Mouse (Mus musculus): Measurements from ENCODE around the gene Gm20388. TPM values are rescaled to one million over a fixed set of nuclear protein-coding genes. Genes with fewer than 3 reads are reported as not detected.

Gene Gm20388
- polyA plus RNA-seq, 1 experiment from 2014 or later, result not detected

GRCm38 (mm10) chr8:122088631-122089030 lies 2178.0 kb downstream of the Gm20388 start:
- WGBS, result 92% methylated on average over 16 of the region's 16 CpGs
- no peaks in the 10 kb centered on the region for H3K9me3 ChIP-seq (ENCODE audit: control insufficient read depth, low read length)
- ATAC-seq (ENCODE audit: insufficient number of reproducible peaks, low FRiP score, low TSS enrichment, low read depth) (no peak), DNase-seq (ENCODE audit: low spot score) (no peak)
- no peak overlapping the region for H3K27ac ChIP-seq (replicated peaks; ENCODE audit: low read depth, low read length)
- no peak overlapping the region for H3K9ac ChIP-seq (ENCODE audit: low read length)
- no peaks in the 10 kb centered on the region for H3K27me3 ChIP-seq (ENCODE audit: control insufficient read depth, insufficient read depth, low read length)
- H3K4me1 ChIP-seq (ENCODE audit: control insufficient read depth, insufficient read depth, low read length), result no peaks in the 10 kb centered on the region
- no peaks in the 10 kb centered on the region for H3K36me3 ChIP-seq (ENCODE audit: control insufficient read depth, insufficient read depth, low read length)
- H3K4me2 ChIP-seq (ENCODE audit: low read depth, severe bottlenecking), result no peak overlapping the region
- H3K4me3 ChIP-seq (ENCODE audit: low read depth, low read length), result no peak overlapping the region

- DNase-seq (ENCODE audit: low spot score), result no peak
- no peak overlapping the region for H3K27ac ChIP-seq (replicated peaks; ENCODE audit: low read depth, low read length)
These were observed 2178.6 kb downstream of the Gm20388 start for GRCm38 (mm10) chr8:122089186-122089700.

GRCm38 (mm10) chr8:122092476-122092875 lies 2181.8 kb downstream of the Gm20388 start:
- Histone ChIP-seq H3K4me3 (ENCODE audit: low read depth, low read length) (no peak overlapping the region), H3K4me1 (ENCODE audit: control insufficient read depth, insufficient read depth, low read length) (no peaks in the 10 kb centered on the region), H3K27me3 (ENCODE audit: control insufficient read depth, insufficient read depth, low read length) (no peaks in the 10 kb centered on the region), H3K36me3 (ENCODE audit: control insufficient read depth, insufficient read depth, low read length) (no peaks in the 10 kb centered on the region), H3K27ac (replicated peaks; ENCODE audit: low read depth, low read length) (no peak overlapping the region), H3K4me2 (ENCODE audit: low read depth, severe bottlenecking) (no peak overlapping the region), H3K9ac (ENCODE audit: low read length) (no peak overlapping the region), H3K9me3 (ENCODE audit: control insufficient read depth, low read length) (no peaks in the 10 kb centered on the region)
- no peak for ATAC-seq (ENCODE audit: insufficient number of reproducible peaks, low FRiP score, low TSS enrichment, low read depth)
- no peak for DNase-seq (ENCODE audit: low spot score)
- 84% methylated on average over 5 of the region's 5 CpGs for WGBS

More at GRCm38 (mm10) chr8:122089186-122089700, 2178.6 kb downstream of the Gm20388 start:
- WGBS, result 93% methylated on average over 7 of the region's 7 CpGs
- no peak overlapping the region for H3K4me2 ChIP-seq (ENCODE audit: low read depth, severe bottlenecking)
- ATAC-seq (ENCODE audit: insufficient number of reproducible peaks, low FRiP score, low TSS enrichment, low read depth), result no peak
- no peak overlapping the region for H3K4me3 ChIP-seq (ENCODE audit: low read depth, low read length)
- H3K9ac ChIP-seq (ENCODE audit: low read length), result no peak overlapping the region
- H3K9me3 ChIP-seq (ENCODE audit: control insufficient read depth, low read length), result no peaks in the 10 kb centered on the region
- H3K27me3 ChIP-seq (ENCODE audit: control insufficient read depth, insufficient read depth, low read length), result no peaks in the 10 kb centered on the region
- H3K36me3 ChIP-seq (ENCODE audit: control insufficient read depth, insufficient read depth, low read length), result no peaks in the 10 kb centered on the region
- no peaks in the 10 kb centered on the region for H3K4me1 ChIP-seq (ENCODE audit: control insufficient read depth, insufficient read depth, low read length)

- H3K4me1 ChIP-seq (ENCODE audit: control insufficient read depth, insufficient read depth, low read length), result peaks cover 7% of the 10 kb centered on the region
- no peaks in the 10 kb centered on the region for H3K9me3 ChIP-seq (ENCODE audit: control insufficient read depth, low read length)
- no peak overlapping the region for H3K4me3 ChIP-seq (ENCODE audit: low read depth, low read length)
- 91% methylated on average over 3 of the region's 3 CpGs for WGBS
- H3K4me2 ChIP-seq (ENCODE audit: low read depth, severe bottlenecking), result no peak overlapping the region
- DNase-seq (ENCODE audit: low spot score) (no peak), ATAC-seq (ENCODE audit: insufficient number of reproducible peaks, low FRiP score, low TSS enrichment, low read depth) (no peak)
- H3K9ac ChIP-seq (ENCODE audit: low read length), result no peak overlapping the region
- no peaks in the 10 kb centered on the region for H3K27me3 ChIP-seq (ENCODE audit: control insufficient read depth, insufficient read depth, low read length)
- H3K27ac ChIP-seq (replicated peaks; ENCODE audit: low read depth, low read length), result no peak overlapping the region
- H3K36me3 ChIP-seq (ENCODE audit: control insufficient read depth, insufficient read depth, low read length), result no peaks in the 10 kb centered on the region
These were observed 2188.1 kb downstream of the Gm20388 start for GRCm38 (mm10) chr8:122098766-122099165.

GRCm38 (mm10) chr8:122099711-122100220 lies 2189.1 kb downstream of the Gm20388 start:
- no peak for DNase-seq (ENCODE audit: low spot score)

GRCm38 (mm10) chr8:122101816-122102215 lies 2191.2 kb downstream of the Gm20388 start:
- no peaks in the 10 kb centered on the region for H3K27me3 ChIP-seq (ENCODE audit: control insufficient read depth, insufficient read depth, low read length)
- no peak overlapping the region for H3K4me3 ChIP-seq (ENCODE audit: low read depth, low read length)
- DNase-seq (ENCODE audit: low spot score) (no peak), ATAC-seq (ENCODE audit: insufficient number of reproducible peaks, low FRiP score, low TSS enrichment, low read depth) (no peak)
- H3K9me3 ChIP-seq (ENCODE audit: control insufficient read depth, low read length), result no peaks in the 10 kb centered on the region
- no peak overlapping the region for H3K9ac ChIP-seq (ENCODE audit: low read length)
- H3K36me3 ChIP-seq (ENCODE audit: control insufficient read depth, insufficient read depth, low read length), result no peaks in the 10 kb centered on the region
- no peak overlapping the region for H3K4me2 ChIP-seq (ENCODE audit: low read depth, severe bottlenecking)
- H3K27ac ChIP-seq (replicated peaks; ENCODE audit: low read depth, low read length), result no peak overlapping the region
- H3K4me1 ChIP-seq (ENCODE audit: control insufficient read depth, insufficient read depth, low read length), result peaks cover 10% of the 10 kb centered on the region
- 81% methylated on average over 5 of the region's 5 CpGs for WGBS

More at GRCm38 (mm10) chr8:122099711-122100220, 2189.1 kb downstream of the Gm20388 start:
- H3K9me3 ChIP-seq (ENCODE audit: control insufficient read depth, low read length), result no peaks in the 10 kb centered on the region
- no peak overlapping the region for H3K27ac ChIP-seq (replicated peaks; ENCODE audit: low read depth, low read length)
- 71% methylated on average over 7 of the region's 7 CpGs for WGBS
- no peak overlapping the region for H3K4me2 ChIP-seq (ENCODE audit: low read depth, severe bottlenecking)
- H3K27me3 ChIP-seq (ENCODE audit: control insufficient read depth, insufficient read depth, low read length), result no peaks in the 10 kb centered on the region
- no peaks in the 10 kb centered on the region for H3K36me3 ChIP-seq (ENCODE audit: control insufficient read depth, insufficient read depth, low read length)
- H3K9ac ChIP-seq (ENCODE audit: low read length), result no peak overlapping the region
- H3K4me1 ChIP-seq (ENCODE audit: control insufficient read depth, insufficient read depth, low read length), result peaks cover 7% of the 10 kb centered on the region
- H3K4me3 ChIP-seq (ENCODE audit: low read depth, low read length), result no peak overlapping the region
- ATAC-seq (ENCODE audit: insufficient number of reproducible peaks, low FRiP score, low TSS enrichment, low read depth), result no peak

GRCm38 (mm10) chr8:122102286-122102685 lies 2191.6 kb downstream of the Gm20388 start:
- Histone ChIP-seq H3K36me3 (ENCODE audit: control insufficient read depth, insufficient read depth, low read length) (no peaks in the 10 kb centered on the region), H3K4me3 (ENCODE audit: low read depth, low read length) (no peak overlapping the region), H3K27ac (replicated peaks; ENCODE audit: low read depth, low read length) (no peak overlapping the region), H3K4me1 (ENCODE audit: control insufficient read depth, insufficient read depth, low read length) (peaks cover 10% of the 10 kb centered on the region), H3K9ac (ENCODE audit: low read length) (peak overlapping the region; percentile 37), H3K4me2 (ENCODE audit: low read depth, severe bottlenecking) (no peak overlapping the region), H3K27me3 (ENCODE audit: control insufficient read depth, insufficient read depth, low read length) (no peaks in the 10 kb centered on the region), H3K9me3 (ENCODE audit: control insufficient read depth, low read length) (no peaks in the 10 kb centered on the region)
- 41% methylated on average over 8 of the region's 8 CpGs for WGBS
- ATAC-seq (ENCODE audit: insufficient number of reproducible peaks, low FRiP score, low TSS enrichment, low read depth) (no peak), DNase-seq (ENCODE audit: low spot score) (no peak)

GRCm38 (mm10) chr8:122103241-122103640 lies 2192.6 kb downstream of the Gm20388 start:
- Histone ChIP-seq H3K9me3 (ENCODE audit: control insufficient read depth, low read length) (no peaks in the 10 kb centered on the region), H3K4me2 (ENCODE audit: low read depth, severe bottlenecking) (no peak overlapping the region), H3K4me1 (ENCODE audit: control insufficient read depth, insufficient read depth, low read length) (peaks cover 10% of the 10 kb centered on the region), H3K36me3 (ENCODE audit: control insufficient read depth, insufficient read depth, low read length) (no peaks in the 10 kb centered on the region), H3K27ac (replicated peaks; ENCODE audit: low read depth, low read length) (no peak overlapping the region), H3K4me3 (ENCODE audit: low read depth, low read length) (no peak overlapping the region), H3K27me3 (ENCODE audit: control insufficient read depth, insufficient read depth, low read length) (no peaks in the 10 kb centered on the region), H3K9ac (ENCODE audit: low read length) (no peak overlapping the region)
- DNase-seq (ENCODE audit: low spot score), result no peak
- no peak for ATAC-seq (ENCODE audit: insufficient number of reproducible peaks, low FRiP score, low TSS enrichment, low read depth)
- 82% methylated on average over 9 of the region's 9 CpGs for WGBS

GRCm38 (mm10) chr8:122104658-122105057 lies 2194.0 kb downstream of the Gm20388 start:
- Histone ChIP-seq H3K27ac (replicated peaks; ENCODE audit: low read depth, low read length) (no peak overlapping the region), H3K27me3 (ENCODE audit: control insufficient read depth, insufficient read depth, low read length) (no peaks in the 10 kb centered on the region), H3K4me1 (ENCODE audit: control insufficient read depth, insufficient read depth, low read length) (peaks cover 10% of the 10 kb centered on the region), H3K9ac (ENCODE audit: low read length) (no peak overlapping the region), H3K36me3 (ENCODE audit: control insufficient read depth, insufficient read depth, low read length) (no peaks in the 10 kb centered on the region), H3K9me3 (ENCODE audit: control insufficient read depth, low read length) (no peaks in the 10 kb centered on the region), H3K4me3 (ENCODE audit: low read depth, low read length) (no peak overlapping the region), H3K4me2 (ENCODE audit: low read depth, severe bottlenecking) (no peak overlapping the region)
- no peak for ATAC-seq (ENCODE audit: insufficient number of reproducible peaks, low FRiP score, low TSS enrichment, low read depth)
- 68% methylated on average over 4 of the region's 4 CpGs for WGBS
- no peak for DNase-seq (ENCODE audit: low spot score)
